Mouse (Mus musculus) adrenal gland (tissue): Measurements from ENCODE around the gene Stac.

Experiments
- intact Hi-C: fragments of 180-260 bp; cut with DNase I; formaldehyde crosslinking; loops from one replicate; pipeline ENCODE4 v1.15.1; 2025

The Stac gene

GRCm38 (mm10) chr9:111523111-111523510, 167.0 kb downstream of the Stac start:
- intact Hi-C loops = no loop called here

GRCm38 (mm10) chr9:111522226-111522625, 167.9 kb downstream of the Stac start:
- intact Hi-C loops = no loop called here

DNA sequence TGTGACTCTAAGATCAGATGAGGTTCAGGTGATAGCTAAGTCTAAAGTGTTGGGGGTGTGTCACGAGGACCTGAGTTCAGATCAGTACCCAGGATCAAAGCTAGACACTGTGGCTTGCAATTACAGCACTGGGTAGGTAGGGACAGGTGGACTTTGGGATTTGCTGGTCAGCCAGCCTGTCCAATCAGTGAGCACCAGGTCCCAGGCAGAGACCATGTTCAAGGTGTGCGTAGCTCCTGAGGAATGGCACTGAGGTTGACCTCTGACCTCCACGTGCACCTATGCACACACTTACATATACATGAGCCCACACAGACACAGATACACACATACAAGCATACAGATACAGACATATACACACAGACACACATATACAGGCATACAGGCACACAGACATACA, 174.6 kb downstream of the Stac start:
- intact Hi-C loops = no loop called here

DNA sequence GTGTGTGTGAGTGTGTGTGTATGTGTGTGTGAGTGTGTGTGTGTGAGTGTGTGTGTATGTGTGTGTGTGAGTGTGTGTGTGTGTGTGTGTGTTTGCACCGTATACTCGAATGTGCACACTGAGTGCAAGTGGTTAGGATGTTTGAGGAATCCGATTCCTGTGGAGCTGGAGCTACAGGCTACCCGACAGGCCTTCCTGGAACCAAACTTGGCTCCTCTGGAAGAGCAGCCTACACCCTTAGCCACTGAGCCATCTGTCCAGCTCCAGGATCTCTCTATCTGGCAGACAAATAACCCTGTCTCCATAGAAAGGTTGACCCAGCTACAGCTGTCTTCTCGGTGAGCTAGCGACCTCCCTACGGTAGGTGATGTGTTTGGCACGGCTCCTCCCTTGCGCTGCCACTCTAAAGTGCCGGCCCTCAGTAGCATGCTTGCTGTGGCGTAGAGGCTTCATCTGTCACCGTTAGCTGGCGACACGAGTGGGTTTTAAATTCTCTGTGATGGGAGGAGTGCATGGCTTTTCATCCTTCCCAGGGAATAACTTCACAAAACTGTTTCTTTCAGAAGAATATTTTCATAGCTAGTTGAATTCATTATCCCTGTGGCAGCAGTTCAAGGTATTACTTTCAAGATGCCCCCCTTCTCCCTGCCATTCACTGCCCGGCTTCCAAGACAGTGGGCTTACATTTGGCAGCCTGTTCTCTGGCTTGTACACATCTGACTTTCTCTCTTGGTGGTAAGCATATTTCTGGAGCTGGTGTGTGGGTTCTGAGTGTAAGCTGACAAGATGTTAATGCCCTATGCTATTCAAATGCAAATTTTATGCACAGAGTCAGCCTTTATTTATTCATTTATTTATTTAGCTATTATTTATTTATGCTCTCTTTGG, 175.3 kb downstream of the Stac start:
- intact Hi-C loops = no loop called here
